Mouse (Mus musculus) neural tube, embryonic 12.5 days (tissue): ENCODE measurements at regions not wholly inside any gene's neighbourhood (a gene's known extent, or its start where the extent isn't known, plus 50 kb on each side); places are given as distances from the start of the nearest gene placed in this dataset.
A peak's percentile ranks its signal among the peaks of the same experiment; 100 is the strongest.

ENCODE experiments used
- ATAC-seq: fragments of 200-750 bp; cut with Nextera tagmentation; 2 replicates; pipeline ENCODE4 v1.8.0; 2017; ENCODE audit warnings: low read depth, mild to moderate bottlenecking, moderate TSS enrichment, moderate library complexity; ENCODE audit not compliant: low FRiP score
- H3K27ac ChIP-seq: fragments of 300-500 bp; sonication (generic); 2 replicates; pipeline ENCODE4 v1.5.1; 2016
- H3K27me3 ChIP-seq: fragments of 300-500 bp; sonication (generic); replicated peaks from 2 replicates; pipeline ENCODE4 v1.6.1; 2016; ENCODE audit warnings: mild to moderate bottlenecking
- H3K36me3 ChIP-seq: fragments of 300-500 bp; sonication (generic); 2 replicates; pipeline ENCODE4 v1.6.1; 2016; ENCODE audit warnings: mild to moderate bottlenecking
- H3K4me1 ChIP-seq: fragments of 300-500 bp; sonication (generic); 2 replicates; pipeline ENCODE4 v1.6.1; 2016
- H3K4me2 ChIP-seq: fragments of 300-500 bp; sonication (generic); replicated peaks from 2 replicates; pipeline ENCODE4 v1.6.1; 2016; ENCODE audit warnings: mild to moderate bottlenecking
- H3K4me3 ChIP-seq: fragments of 300-500 bp; sonication (generic); 2 replicates; pipeline ENCODE4 v1.5.1; 2016
- H3K9ac ChIP-seq: fragments of 300-500 bp; sonication (generic); 2 replicates; pipeline ENCODE4 v1.6.1; 2016; ENCODE audit warnings: mild to moderate bottlenecking
- H3K9me3 ChIP-seq: fragments of 300-500 bp; sonication (generic); 2 replicates; pipeline ENCODE4 v1.6.1; 2016; ENCODE audit warnings: mild to moderate bottlenecking
- WGBS: fragments of 180-500 bp; shearing (Covaris S2); methylation state at CpG from one replicate; pipeline ENCODE4 v1.1.7; 2016; 5-methylcytosine and 5-hydroxymethylcytosine counted together

DNA sequence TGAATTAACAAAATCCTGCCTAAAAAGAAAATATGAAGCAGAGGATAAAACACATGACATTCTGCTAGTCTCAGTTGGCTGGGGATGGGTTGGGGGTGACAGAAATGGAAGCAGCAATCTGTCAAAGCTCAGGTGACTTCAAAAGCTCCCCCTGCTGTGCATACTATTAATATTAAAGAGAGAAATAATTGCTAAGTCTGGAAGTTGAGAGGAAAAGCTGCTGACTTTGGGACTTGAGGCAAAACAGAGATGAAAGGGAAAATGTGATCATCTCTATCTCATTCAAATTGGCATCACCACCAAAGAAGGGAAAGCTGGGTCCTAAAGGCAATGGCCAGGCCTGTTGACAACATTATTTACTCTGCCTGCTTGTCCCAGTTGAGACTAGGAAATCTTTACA is 90.8 kb downstream of the Rpe65 start:
- Histone ChIP-seq H3K9ac (no peak overlapping the region), H3K9me3 (no peaks in the 10 kb centered on the region)
- ATAC-seq: no peak

DNA sequence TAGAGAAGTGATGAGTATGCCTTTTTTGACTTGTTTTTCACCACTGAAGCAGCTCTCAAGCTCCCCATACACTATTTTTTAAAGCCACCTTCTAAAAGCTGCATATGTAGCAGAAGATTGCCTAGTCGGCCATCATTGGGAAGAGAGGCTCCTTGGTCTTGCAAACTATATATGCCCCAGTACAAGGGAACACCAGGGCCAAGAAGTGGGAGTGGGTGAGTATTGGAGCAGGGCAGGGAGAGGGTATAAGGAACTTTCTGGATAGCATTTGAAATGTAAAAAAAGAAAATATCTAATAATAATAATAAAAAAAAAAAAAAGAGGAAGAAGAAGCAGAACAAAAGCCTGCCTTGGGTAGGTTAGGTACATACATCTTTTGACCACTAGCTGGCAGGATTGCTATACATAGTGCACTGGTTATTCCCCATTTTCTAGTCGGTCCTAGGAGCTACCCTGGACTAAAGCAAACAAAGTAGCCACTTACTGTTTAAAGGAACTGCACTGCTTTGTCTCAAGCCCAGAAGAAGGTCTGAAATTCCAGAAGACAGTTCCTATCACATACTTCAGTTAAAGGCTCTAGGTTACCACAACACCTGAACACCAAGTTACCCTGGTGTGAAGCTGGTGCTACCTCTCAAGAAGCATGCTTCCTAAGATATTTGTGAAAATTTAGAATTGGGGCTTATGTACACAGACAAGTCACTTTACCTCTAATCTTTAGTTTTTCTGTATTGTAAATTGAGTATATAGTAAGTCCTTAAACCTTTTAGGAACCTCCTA is 114.9 kb upstream of the Wls start:
- H3K4me1 ChIP-seq: no peaks in the 10 kb centered on the region
- no peaks in the 10 kb centered on the region for H3K9me3 ChIP-seq
- H3K27me3 ChIP-seq: no peaks in the 10 kb centered on the region
- no peak overlapping the region for H3K4me2 ChIP-seq
- peak; percentile 72 for ATAC-seq
- 34% methylated on average over 2 of the region's 2 CpGs for WGBS
- no peaks in the 10 kb centered on the region for H3K36me3 ChIP-seq
- no peak overlapping the region for H3K27ac ChIP-seq
- no peak overlapping the region for H3K9ac ChIP-seq
- H3K4me3 ChIP-seq: no peak overlapping the region

More for the DNA sequence above, 90.8 kb downstream of the Rpe65 start:
- no peaks in the 10 kb centered on the region for H3K4me1 ChIP-seq
- H3K27me3 ChIP-seq: no peaks in the 10 kb centered on the region
- no peaks in the 10 kb centered on the region for H3K36me3 ChIP-seq
- no peak overlapping the region for H3K4me2 ChIP-seq
- H3K27ac ChIP-seq: no peak overlapping the region
- no peak overlapping the region for H3K4me3 ChIP-seq

DNA sequence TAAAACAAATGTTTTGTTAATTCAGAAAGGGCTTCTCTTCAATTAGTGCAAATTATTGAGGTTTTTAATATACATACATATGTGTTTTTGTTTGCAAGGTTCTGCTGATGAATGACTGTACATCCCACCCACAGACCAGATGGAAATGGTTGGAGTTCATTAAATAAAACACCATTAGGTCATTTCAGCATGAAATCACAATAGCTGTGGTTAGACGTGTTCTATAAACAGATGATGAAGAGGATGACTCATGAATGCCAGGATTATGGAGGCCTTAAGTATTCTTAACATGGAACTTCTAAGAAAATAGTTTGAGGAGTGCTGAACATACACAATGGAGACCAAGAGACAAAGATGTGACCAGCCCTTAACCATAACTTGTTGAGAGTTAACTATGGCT is 107.3 kb upstream of the Wls start:
- Histone ChIP-seq H3K36me3 (no peaks in the 10 kb centered on the region), H3K9ac (no peak overlapping the region), H3K4me2 (no peak overlapping the region), H3K4me1 (no peaks in the 10 kb centered on the region), H3K27ac (no peak overlapping the region), H3K9me3 (no peaks in the 10 kb centered on the region), H3K4me3 (no peak overlapping the region), H3K27me3 (no peaks in the 10 kb centered on the region)
- no peak for ATAC-seq
- WGBS: 69% methylated on average over 1 of the region's 1 CpGs

DNA sequence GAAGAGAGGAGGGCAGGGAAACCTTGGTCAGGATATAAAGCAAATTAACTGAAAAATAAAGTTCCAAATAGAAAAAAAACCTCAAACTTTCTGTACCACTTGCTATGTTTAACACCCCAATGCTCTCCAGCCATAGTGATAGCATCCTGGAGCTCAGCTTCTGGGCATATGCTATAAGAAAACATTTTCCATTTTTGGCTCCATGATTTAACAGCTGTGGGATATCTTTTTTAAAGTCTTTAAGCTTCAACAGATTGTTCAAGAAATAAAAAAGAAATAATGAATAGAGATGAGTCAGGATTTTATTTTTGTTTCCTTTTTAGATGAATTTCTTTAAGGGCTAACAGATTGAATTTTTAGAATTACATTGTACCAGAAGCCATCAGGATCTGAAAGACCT is 106.3 kb upstream of the Wls start:
- H3K4me3 ChIP-seq: no peak overlapping the region
- ATAC-seq: no peak
- H3K4me2 ChIP-seq: no peak overlapping the region
- no peaks in the 10 kb centered on the region for H3K36me3 ChIP-seq
- H3K27ac ChIP-seq: no peak overlapping the region
- no peaks in the 10 kb centered on the region for H3K27me3 ChIP-seq
- H3K9ac ChIP-seq: no peak overlapping the region
- H3K4me1 ChIP-seq: no peaks in the 10 kb centered on the region
- no peaks in the 10 kb centered on the region for H3K9me3 ChIP-seq

DNA sequence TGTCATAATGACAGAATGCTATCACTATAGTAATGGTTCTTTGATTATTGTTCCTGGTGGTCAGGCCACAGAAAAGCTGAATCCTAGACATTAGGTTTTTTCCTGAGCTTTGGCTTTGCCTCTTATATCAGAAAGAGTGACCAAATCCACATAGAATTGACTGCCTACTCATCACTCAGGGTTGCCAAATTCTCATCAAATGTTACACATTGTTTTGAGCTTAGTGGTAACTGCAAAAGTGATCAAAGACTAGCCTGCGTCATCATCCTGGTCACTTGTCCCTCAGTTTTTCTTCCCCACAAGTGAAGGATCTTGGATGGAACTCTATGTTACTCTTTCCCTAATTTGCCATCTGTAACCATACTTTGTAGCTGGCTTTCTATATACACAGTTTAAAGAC is 104.9 kb upstream of the Wls start:
- Histone ChIP-seq H3K36me3 (no peaks in the 10 kb centered on the region), H3K27me3 (no peaks in the 10 kb centered on the region), H3K4me2 (no peak overlapping the region), H3K9ac (no peak overlapping the region), H3K4me3 (no peak overlapping the region), H3K4me1 (no peaks in the 10 kb centered on the region), H3K9me3 (no peaks in the 10 kb centered on the region), H3K27ac (no peak overlapping the region)
- no peak for ATAC-seq
- WGBS: 88% methylated on average over 1 of the region's 1 CpGs

DNA sequence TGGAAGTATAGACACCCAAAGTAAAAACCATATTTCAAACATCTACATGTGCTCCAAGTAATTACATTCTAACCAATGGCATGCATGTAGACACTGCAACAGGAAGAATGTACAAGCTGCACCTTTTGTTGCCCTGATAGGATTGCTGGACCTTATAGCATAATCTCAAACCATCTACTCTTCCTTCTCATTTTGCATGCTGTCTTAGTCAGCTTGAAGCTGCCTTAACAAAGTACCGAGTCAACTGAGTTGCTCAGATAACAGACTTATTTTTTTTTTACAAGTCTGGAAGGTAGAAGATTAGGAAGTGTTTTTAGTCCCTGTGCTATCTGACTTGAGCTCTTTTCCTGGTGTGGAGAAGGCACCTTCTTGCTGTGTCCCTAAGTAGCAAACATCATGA is 103.4 kb upstream of the Wls start:
- no peaks in the 10 kb centered on the region for H3K9me3 ChIP-seq
- H3K36me3 ChIP-seq: no peaks in the 10 kb centered on the region
- H3K4me3 ChIP-seq: no peak overlapping the region
- no peak for ATAC-seq
- H3K4me1 ChIP-seq: no peaks in the 10 kb centered on the region
- no peaks in the 10 kb centered on the region for H3K27me3 ChIP-seq
- H3K27ac ChIP-seq: no peak overlapping the region
- 88% methylated on average over 1 of the region's 1 CpGs for WGBS
- H3K9ac ChIP-seq: no peak overlapping the region
- no peak overlapping the region for H3K4me2 ChIP-seq

DNA sequence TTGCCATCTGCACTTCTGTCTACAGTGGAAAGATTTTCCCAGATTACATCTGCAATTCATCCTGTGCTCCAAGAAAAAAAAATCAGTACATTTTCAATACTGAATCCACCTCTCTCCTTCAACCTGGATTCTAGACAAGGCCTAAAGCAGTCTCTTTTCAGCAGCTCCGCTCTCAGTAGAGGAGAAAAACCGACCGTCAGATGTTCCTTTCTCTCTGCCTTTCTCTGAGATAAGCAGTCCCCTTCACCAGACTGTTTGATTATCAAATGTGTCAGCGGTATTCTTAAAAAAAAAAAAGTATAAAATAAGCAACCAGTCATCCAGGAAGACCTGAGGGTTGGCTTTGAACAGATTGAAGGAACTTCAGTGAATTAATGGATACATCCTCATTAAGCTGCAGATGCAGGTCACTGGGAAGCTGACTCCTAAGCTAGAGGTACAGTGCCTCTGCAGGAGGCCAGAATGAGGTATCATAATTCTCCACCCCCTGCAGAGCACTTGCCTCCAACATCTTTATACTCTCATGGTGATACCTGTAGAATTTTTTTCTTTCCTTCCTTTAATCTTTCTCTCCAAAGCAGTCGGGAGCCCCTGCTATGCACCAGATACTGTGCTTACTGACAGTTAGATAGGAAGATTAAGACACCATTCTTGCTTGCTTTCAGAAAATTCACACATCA is 98.7 kb upstream of the Wls start:
- Histone ChIP-seq H3K9ac (no peak overlapping the region), H3K4me3 (no peak overlapping the region), H3K27ac (no peak overlapping the region), H3K4me2 (no peak overlapping the region), H3K27me3 (no peaks in the 10 kb centered on the region), H3K9me3 (no peaks in the 10 kb centered on the region), H3K36me3 (no peaks in the 10 kb centered on the region), H3K4me1 (no peaks in the 10 kb centered on the region)
- ATAC-seq: no peak
- 74% methylated on average over 5 of the region's 5 CpGs for WGBS

DNA sequence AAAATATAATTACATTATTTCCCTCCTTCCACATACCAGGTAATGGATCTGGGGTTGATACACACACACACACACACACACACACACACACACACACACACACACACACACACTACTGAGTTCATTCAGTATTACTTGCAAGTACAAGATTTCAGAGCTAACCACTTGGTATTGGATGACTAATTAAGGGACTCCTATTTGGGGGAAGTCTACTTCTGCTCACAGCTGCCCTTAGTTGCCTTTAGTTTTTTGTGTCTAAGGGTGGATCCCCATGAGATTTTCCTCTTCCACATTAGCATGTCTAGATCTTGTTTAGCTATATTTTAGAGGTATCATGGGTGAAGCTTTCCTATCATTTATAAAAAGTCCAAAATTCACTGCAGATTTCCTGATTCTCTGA is 97.7 kb upstream of the Wls start:
- no peaks in the 10 kb centered on the region for H3K27me3 ChIP-seq
- no peak overlapping the region for H3K4me2 ChIP-seq
- no peak overlapping the region for H3K4me3 ChIP-seq
- H3K9ac ChIP-seq: no peak overlapping the region
- H3K9me3 ChIP-seq: no peaks in the 10 kb centered on the region
- no peak for ATAC-seq
- H3K27ac ChIP-seq: no peak overlapping the region
- H3K4me1 ChIP-seq: no peaks in the 10 kb centered on the region
- no peaks in the 10 kb centered on the region for H3K36me3 ChIP-seq

DNA sequence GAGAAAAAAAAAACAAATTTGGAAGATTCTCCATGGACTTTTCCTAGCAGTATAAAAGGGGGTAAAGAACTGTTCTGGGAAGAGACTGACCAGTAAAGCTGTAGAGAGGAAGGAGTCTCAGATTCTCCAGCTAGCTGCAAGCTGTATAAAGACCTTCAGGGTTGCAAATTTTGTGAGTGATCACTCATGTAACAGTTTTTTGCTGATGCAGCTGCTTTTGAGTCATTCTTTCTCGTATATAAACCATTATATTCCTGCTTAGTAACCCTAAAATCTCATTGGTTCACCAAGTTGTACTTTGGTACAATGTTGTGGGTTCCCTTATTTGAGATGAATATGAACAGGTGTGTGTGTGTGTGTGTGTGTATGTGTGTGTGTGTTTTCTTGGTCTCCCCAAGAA is 79.7 kb upstream of the Wls start:
- H3K4me2 ChIP-seq: no peak overlapping the region
- H3K27ac ChIP-seq: no peak overlapping the region
- no peaks in the 10 kb centered on the region for H3K36me3 ChIP-seq
- no peak overlapping the region for H3K9ac ChIP-seq
- H3K4me3 ChIP-seq: no peak overlapping the region
- no peaks in the 10 kb centered on the region for H3K9me3 ChIP-seq
- 79% methylated on average over 1 of the region's 1 CpGs for WGBS
- no peaks in the 10 kb centered on the region for H3K4me1 ChIP-seq
- no peak for ATAC-seq
- no peaks in the 10 kb centered on the region for H3K27me3 ChIP-seq

DNA sequence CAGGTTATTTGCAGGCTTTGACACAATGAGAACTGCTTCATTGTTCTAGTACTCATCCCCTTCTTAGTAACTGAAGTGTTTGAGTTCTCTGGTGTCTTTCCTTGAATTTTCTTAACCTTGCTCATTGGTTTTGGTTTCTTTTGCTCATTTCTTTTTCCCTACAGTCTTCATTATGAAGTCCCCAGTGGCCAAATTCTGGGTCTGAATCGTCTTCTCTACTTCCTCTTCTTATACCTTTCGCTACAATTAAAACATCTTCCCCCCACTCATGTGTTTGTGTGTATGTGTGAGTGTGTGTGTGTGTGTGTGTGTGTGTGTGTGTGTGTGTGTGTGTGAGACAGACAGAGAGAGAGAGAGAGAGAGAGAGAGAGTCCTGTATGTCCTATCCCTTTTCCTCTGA is 79.2 kb upstream of the Wls start:
- H3K4me2 ChIP-seq: no peak overlapping the region
- H3K4me1 ChIP-seq: no peaks in the 10 kb centered on the region
- H3K9ac ChIP-seq: no peak overlapping the region
- no peaks in the 10 kb centered on the region for H3K36me3 ChIP-seq
- no peaks in the 10 kb centered on the region for H3K9me3 ChIP-seq
- no peaks in the 10 kb centered on the region for H3K27me3 ChIP-seq
- WGBS: 89% methylated on average over 2 of the region's 2 CpGs
- H3K4me3 ChIP-seq: no peak overlapping the region
- no peak for ATAC-seq
- no peak overlapping the region for H3K27ac ChIP-seq

DNA sequence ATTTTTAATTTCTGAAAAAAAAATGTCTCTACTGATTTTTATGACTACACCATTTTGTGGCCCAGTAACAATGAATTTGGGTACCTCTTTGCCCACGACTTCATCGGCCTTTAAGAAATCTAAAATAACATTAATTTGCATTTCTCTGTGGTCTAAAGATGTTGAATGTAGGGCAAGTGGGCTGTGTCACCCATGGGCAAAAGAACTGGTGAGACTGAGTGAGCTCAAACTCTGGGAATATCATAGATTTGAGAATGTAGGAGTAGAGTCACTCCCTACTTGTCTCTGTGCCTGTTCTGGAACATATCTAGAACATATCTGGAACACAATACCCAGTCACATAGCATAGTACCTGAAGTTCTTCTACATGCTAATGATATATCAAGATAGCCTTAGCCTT is 78.5 kb upstream of the Wls start:
- WGBS: 90% methylated on average over 2 of the region's 2 CpGs
- no peak overlapping the region for H3K27ac ChIP-seq
- no peaks in the 10 kb centered on the region for H3K27me3 ChIP-seq
- no peak overlapping the region for H3K4me2 ChIP-seq
- no peak overlapping the region for H3K4me3 ChIP-seq
- H3K36me3 ChIP-seq: no peaks in the 10 kb centered on the region
- H3K4me1 ChIP-seq: no peaks in the 10 kb centered on the region
- H3K9me3 ChIP-seq: no peaks in the 10 kb centered on the region
- ATAC-seq: no peak
- H3K9ac ChIP-seq: no peak overlapping the region

DNA sequence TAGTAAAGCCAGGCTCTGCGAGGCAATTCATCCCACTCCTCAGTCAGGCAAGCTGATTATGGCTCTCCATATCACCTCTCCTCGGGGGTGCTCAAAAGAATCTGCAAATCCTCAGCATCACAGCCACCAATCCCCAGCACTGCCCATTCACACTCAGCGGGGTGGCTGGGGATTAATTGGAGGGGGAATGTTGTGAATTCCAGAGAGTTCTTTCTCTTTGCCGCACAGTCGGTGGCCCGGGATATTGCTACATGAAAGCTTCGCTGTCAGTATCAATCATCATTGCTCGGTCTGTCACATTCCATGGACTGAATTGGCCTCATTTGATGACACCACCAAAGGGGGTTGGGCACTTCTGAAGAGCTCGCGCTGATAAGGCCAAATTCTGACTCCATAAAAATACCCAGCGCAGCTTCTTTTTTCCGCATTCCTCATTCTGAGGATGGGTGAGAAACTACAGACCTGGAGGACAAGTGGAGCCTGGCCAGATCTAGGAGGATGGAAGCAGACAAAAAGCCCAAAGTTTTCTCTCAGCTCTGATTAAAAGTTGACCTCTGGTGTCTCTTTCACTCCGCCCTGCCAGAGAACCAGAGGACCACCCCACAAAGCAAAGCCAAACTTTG is 57.1 kb upstream of the Wls start:
- no peaks in the 10 kb centered on the region for H3K4me1 ChIP-seq
- peak; percentile 48; the same call in 1 of the 2 replicates for ATAC-seq
- no peaks in the 10 kb centered on the region for H3K36me3 ChIP-seq
- no peak overlapping the region for H3K9ac ChIP-seq
- 5% methylated on average over 13 of the region's 13 CpGs for WGBS
- H3K4me3 ChIP-seq: no peak overlapping the region
- H3K27ac ChIP-seq: no peak overlapping the region
- no peaks in the 10 kb centered on the region for H3K27me3 ChIP-seq
- peak overlapping the region; percentile 27 for H3K4me2 ChIP-seq
- H3K9me3 ChIP-seq: no peaks in the 10 kb centered on the region

DNA sequence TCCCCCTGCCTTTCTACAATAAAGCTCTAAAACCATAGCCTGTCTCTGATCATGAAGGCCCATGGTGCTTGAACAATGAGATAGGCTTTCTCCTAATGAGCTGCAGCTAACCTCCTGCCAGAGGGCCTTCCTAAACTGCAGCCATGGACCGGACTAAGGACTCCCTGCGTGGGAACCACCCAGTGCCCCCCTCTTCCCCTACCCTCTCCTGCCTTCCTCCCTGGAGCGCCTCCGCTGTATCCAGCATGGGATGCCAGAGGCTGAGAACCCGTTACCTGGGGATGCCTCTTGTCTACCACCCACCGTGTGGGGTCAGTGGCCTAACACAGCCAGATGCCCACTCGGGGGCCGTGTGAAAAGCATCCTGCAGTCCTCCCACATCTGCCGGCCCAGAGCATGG is 51.7 kb upstream of the Wls start:
- H3K4me3 ChIP-seq: no peak overlapping the region
- H3K4me1 ChIP-seq: no peaks in the 10 kb centered on the region
- 72% methylated on average over 9 of the region's 9 CpGs for WGBS
- H3K27me3 ChIP-seq: no peaks in the 10 kb centered on the region
- no peaks in the 10 kb centered on the region for H3K36me3 ChIP-seq
- no peak for ATAC-seq
- no peak overlapping the region for H3K27ac ChIP-seq
- H3K9me3 ChIP-seq: no peaks in the 10 kb centered on the region
- H3K9ac ChIP-seq: no peak overlapping the region
- no peak overlapping the region for H3K4me2 ChIP-seq
